Mouse (Mus musculus): ENCODE measurements around the gene Zfp617. TPM values are rescaled to one million over a fixed set of nuclear protein-coding genes. Genes with fewer than 3 reads are reported as not detected.

Gene Zfp617
- polyA plus RNA-seq, 1 experiment from 2014 or later: 37.8 TPM

- no peaks in the 10 kb centered on the region for H3K27me3 ChIP-seq
- peaks cover 10% of the 10 kb centered on the region for H3K36me3 ChIP-seq (replicated peaks)
- H3K9ac ChIP-seq: no peak overlapping the region
- H3K4me1 ChIP-seq: no peaks in the 10 kb centered on the region
- no peak for ATAC-seq (ENCODE audit: low FRiP score)
- peaks cover 14% of the 10 kb centered on the region; the same call in 1 of the 2 replicates for H3K9me3 ChIP-seq
- H3K27ac ChIP-seq: no peak overlapping the region
- H3K4me3 ChIP-seq (replicated peaks): no peak overlapping the region
- H3K4me2 ChIP-seq: no peak overlapping the region
Measured at GRCm38 (mm10) chr8:71960483-71960882, 52.0 kb downstream of the Zfp617 start.

GRCm38 (mm10) chr8:71961796-71962195 lies 53.4 kb downstream of the Zfp617 start:
- 92% methylated on average over 5 of the region's 5 CpGs for WGBS
- Histone ChIP-seq H3K9me3 (peaks cover 11% of the 10 kb centered on the region; the same call in 1 of the 2 replicates), H3K27me3 (no peaks in the 10 kb centered on the region), H3K4me3 (replicated peaks) (no peak overlapping the region), H3K36me3 (replicated peaks) (peaks cover 23% of the 10 kb centered on the region), H3K4me2 (no peak overlapping the region), H3K9ac (no peak overlapping the region), H3K27ac (no peak overlapping the region), H3K4me1 (no peaks in the 10 kb centered on the region)
- ATAC-seq (ENCODE audit: low FRiP score): no peak

DNA sequence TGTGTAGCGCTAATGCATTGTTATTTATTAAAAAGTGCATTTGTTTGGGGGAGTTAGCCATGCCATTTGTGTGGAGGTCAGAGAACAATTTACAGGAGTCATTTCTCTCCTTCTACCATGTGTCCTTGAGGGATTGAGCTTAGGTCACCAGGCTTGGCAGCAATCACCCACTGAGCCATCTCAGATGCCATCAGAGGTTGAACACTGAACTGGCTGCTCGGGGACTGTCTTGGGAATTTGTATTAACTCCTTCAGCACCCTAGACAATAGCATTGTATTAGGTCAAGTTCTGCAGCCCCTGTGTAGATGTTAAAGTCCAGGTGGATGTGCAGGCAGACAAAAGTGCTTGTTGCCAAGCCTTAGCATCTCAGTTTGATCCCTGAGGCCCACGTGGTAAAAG lies 55.6 kb downstream of the Zfp617 start:
- H3K27ac ChIP-seq: no peak overlapping the region
- no peak overlapping the region for H3K4me2 ChIP-seq
- WGBS: 95% methylated on average over 3 of the region's 3 CpGs
- no peak overlapping the region for H3K9ac ChIP-seq
- H3K4me3 ChIP-seq (replicated peaks): no peak overlapping the region
- H3K27me3 ChIP-seq: no peaks in the 10 kb centered on the region
- H3K4me1 ChIP-seq: no peaks in the 10 kb centered on the region
- ATAC-seq (ENCODE audit: low FRiP score): no peak
- H3K36me3 ChIP-seq (replicated peaks): peaks cover 46% of the 10 kb centered on the region
- peaks cover 13% of the 10 kb centered on the region for H3K9me3 ChIP-seq

DNA sequence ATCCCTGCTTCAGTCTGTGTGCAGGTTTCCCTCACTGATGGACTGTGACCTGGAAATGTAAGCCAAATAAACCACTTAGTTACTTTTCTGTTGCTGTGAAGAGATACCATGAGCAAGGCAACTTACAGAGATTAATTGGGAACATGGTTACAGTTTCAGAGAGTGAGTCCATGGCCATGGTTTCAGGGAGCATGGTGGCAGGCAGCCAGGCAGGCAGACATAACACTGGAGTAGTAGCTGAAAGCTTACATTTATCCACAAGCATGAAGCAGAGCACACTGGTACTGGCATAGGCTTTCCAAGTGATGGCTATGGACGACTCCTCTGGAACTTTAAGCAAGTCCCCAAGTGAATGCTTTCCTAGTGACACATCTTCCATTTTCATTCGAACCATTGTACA lies 56.7 kb downstream of the Zfp617 start:
- ATAC-seq (ENCODE audit: low FRiP score): no peak
- Histone ChIP-seq H3K4me2 (no peak overlapping the region), H3K36me3 (replicated peaks) (peaks cover 55% of the 10 kb centered on the region)

GRCm38 (mm10) chr8:71966411-71966810 lies 58.0 kb downstream of the Zfp617 start:
- Histone ChIP-seq H3K27me3 (no peaks in the 10 kb centered on the region), H3K36me3 (replicated peaks) (peaks cover 55% of the 10 kb centered on the region)

More for the DNA sequence above, 56.7 kb downstream of the Zfp617 start:
- 94% methylated on average over 2 of the region's 2 CpGs for WGBS
- Histone ChIP-seq H3K9me3 (peaks cover 13% of the 10 kb centered on the region), H3K4me1 (no peaks in the 10 kb centered on the region), H3K27ac (no peak overlapping the region), H3K27me3 (no peaks in the 10 kb centered on the region), H3K9ac (no peak overlapping the region), H3K4me3 (replicated peaks) (no peak overlapping the region)

DNA sequence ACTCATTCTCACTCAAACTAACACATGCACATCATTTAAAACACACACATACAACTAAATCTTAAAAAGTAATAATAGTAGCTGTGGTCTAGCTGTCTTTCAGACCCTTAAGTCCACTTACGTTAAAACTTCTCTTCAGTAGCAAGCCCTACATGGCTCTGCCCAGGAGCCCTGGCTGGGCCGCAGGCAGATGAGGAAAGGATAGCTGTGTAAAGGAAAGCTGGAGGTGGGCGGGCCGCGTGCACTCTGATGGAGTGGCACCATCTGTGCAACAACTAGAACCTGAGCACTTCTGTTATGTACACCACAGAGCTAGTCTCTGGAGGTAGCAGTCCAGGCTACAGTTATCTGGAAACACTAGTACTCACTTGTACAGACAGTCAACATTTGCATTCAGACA lies 58.8 kb downstream of the Zfp617 start:
- peaks cover 13% of the 10 kb centered on the region for H3K9me3 ChIP-seq
- H3K27me3 ChIP-seq: no peaks in the 10 kb centered on the region
- peaks cover 55% of the 10 kb centered on the region for H3K36me3 ChIP-seq (replicated peaks)
- 98% methylated on average over 5 of the region's 5 CpGs for WGBS
- no peak overlapping the region for H3K9ac ChIP-seq
- H3K4me2 ChIP-seq: no peak overlapping the region
- ATAC-seq (ENCODE audit: low FRiP score): no peak
- H3K4me3 ChIP-seq (replicated peaks): no peak overlapping the region
- no peak overlapping the region for H3K27ac ChIP-seq
- H3K4me1 ChIP-seq: no peaks in the 10 kb centered on the region

More at GRCm38 (mm10) chr8:71966411-71966810, 58.0 kb downstream of the Zfp617 start:
- Histone ChIP-seq H3K4me1 (no peaks in the 10 kb centered on the region), H3K27ac (no peak overlapping the region), H3K9me3 (peaks cover 13% of the 10 kb centered on the region), H3K9ac (no peak overlapping the region), H3K4me3 (replicated peaks) (no peak overlapping the region), H3K4me2 (no peak overlapping the region)
- no peak for ATAC-seq (ENCODE audit: low FRiP score)

DNA sequence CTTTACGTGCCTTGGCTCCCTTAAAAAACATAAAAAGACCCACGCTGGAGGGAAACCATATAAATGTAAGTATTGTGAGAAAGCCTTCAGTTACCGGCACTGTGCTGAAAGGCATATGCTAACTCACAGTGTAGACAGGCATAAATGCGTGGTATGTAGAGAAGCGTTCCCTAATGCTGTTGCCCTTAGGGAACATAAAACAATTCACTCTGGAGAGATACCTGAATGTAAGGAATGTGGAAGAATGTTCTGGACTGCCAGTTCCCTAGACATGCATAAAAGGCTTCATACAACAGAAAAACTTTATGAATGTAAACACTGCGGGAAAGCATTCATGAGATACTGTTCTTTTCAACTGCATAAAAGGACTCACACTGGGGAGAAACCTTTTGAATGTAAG lies 59.7 kb downstream of the Zfp617 start:
- no peak overlapping the region for H3K27ac ChIP-seq
- peaks cover 13% of the 10 kb centered on the region for H3K9me3 ChIP-seq
- H3K4me1 ChIP-seq: no peaks in the 10 kb centered on the region
- no peak for ATAC-seq (ENCODE audit: low FRiP score)
- peaks cover 55% of the 10 kb centered on the region for H3K36me3 ChIP-seq (replicated peaks)
- WGBS: 83% methylated on average over 6 of the region's 6 CpGs
- H3K27me3 ChIP-seq: no peaks in the 10 kb centered on the region
- no peak overlapping the region for H3K4me3 ChIP-seq (replicated peaks)
- no peak overlapping the region for H3K9ac ChIP-seq
- H3K4me2 ChIP-seq: no peak overlapping the region

- 87% methylated on average over 6 of the region's 6 CpGs for WGBS
- peaks cover 13% of the 10 kb centered on the region for H3K9me3 ChIP-seq
- H3K4me1 ChIP-seq: no peaks in the 10 kb centered on the region
- H3K4me3 ChIP-seq (replicated peaks): no peak overlapping the region
- H3K9ac ChIP-seq: no peak overlapping the region
- H3K4me2 ChIP-seq: no peak overlapping the region
- no peak for ATAC-seq (ENCODE audit: low FRiP score)
- no peak overlapping the region for H3K27ac ChIP-seq
- peaks cover 55% of the 10 kb centered on the region for H3K36me3 ChIP-seq (replicated peaks)
- no peaks in the 10 kb centered on the region for H3K27me3 ChIP-seq
Measured at GRCm38 (mm10) chr8:71968636-71969035, 60.2 kb downstream of the Zfp617 start.

GRCm38 (mm10) chr8:71971945-71972344 lies 63.5 kb downstream of the Zfp617 start:
- no peak for ATAC-seq (ENCODE audit: low FRiP score)
- Histone ChIP-seq H3K27ac (no peak overlapping the region), H3K4me2 (no peak overlapping the region), H3K9me3 (peaks cover 6% of the 10 kb centered on the region; the same call in 1 of the 2 replicates), H3K9ac (no peak overlapping the region), H3K27me3 (no peaks in the 10 kb centered on the region), H3K4me3 (replicated peaks) (no peak overlapping the region), H3K36me3 (replicated peaks) (peaks cover 31% of the 10 kb centered on the region), H3K4me1 (no peaks in the 10 kb centered on the region)
- WGBS: 72% methylated on average over 1 of the region's 1 CpGs

- Histone ChIP-seq H3K27ac (no peak overlapping the region), H3K4me1 (no peaks in the 10 kb centered on the region), H3K4me2 (no peak overlapping the region), H3K36me3 (replicated peaks) (peaks cover 8% of the 10 kb centered on the region), H3K9ac (no peak overlapping the region), H3K9me3 (no peaks in the 10 kb centered on the region), H3K27me3 (no peaks in the 10 kb centered on the region), H3K4me3 (replicated peaks) (no peak overlapping the region)
- WGBS: 82% methylated on average over 3 of the region's 3 CpGs
- no peak for ATAC-seq (ENCODE audit: low FRiP score)
Measured at GRCm38 (mm10) chr8:71974211-71974610, 65.8 kb downstream of the Zfp617 start.

DNA sequence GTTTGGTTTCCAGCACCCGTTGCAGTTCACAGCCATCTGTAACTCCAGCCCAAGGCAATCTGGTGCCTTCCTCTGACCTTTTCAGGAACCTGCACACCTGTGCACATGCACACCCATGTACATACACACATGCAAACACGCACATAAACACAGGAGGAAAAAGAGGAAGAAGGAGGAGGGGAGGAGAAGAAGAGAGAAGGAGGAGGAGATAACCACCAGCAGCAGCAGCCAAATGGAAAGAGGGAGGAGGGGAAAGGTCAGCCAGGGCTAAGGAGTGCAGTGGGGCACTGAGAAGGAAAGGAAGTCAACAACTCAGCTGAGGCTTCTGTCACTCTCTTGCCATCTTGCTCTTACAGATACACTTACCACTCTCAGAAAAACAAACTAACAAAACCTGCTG lies 72.6 kb downstream of the Zfp617 start:
- no peak for ATAC-seq (ENCODE audit: low FRiP score)
- H3K4me3 ChIP-seq (replicated peaks): no peak overlapping the region
- H3K9me3 ChIP-seq: no peaks in the 10 kb centered on the region
- WGBS: 76% methylated on average over 2 of the region's 2 CpGs
- H3K9ac ChIP-seq: no peak overlapping the region
- H3K4me1 ChIP-seq: no peaks in the 10 kb centered on the region
- H3K4me2 ChIP-seq: no peak overlapping the region
- H3K36me3 ChIP-seq (replicated peaks): no peaks in the 10 kb centered on the region
- no peak overlapping the region for H3K27ac ChIP-seq
- no peaks in the 10 kb centered on the region for H3K27me3 ChIP-seq

DNA sequence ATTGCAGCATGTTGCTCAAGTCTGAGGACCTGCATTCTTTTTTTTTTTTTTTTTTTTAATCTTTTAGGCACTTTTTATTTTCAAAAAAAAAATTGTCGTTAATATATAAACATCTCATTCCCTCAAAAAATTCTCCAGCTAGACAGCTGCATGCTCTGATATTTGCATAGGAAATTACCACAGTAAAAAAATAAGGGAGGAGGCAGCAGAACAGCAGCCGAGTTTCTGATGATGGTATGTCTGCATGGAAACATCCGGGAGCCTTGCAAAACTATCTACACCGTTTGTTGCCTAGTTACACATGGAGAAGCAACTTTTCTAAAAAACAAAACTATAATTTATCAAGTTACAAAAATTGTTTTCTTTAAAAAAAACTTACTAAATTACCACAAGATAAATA lies 73.0 kb downstream of the Zfp617 start:
- no peaks in the 10 kb centered on the region for H3K36me3 ChIP-seq (replicated peaks)
- no peaks in the 10 kb centered on the region for H3K27me3 ChIP-seq
- no peak overlapping the region for H3K4me2 ChIP-seq
- H3K9me3 ChIP-seq: no peaks in the 10 kb centered on the region
- no peak for ATAC-seq (ENCODE audit: low FRiP score)
- no peaks in the 10 kb centered on the region for H3K4me1 ChIP-seq
- no peak overlapping the region for H3K4me3 ChIP-seq (replicated peaks)
- WGBS: 93% methylated on average over 4 of the region's 4 CpGs
- no peak overlapping the region for H3K27ac ChIP-seq
- no peak overlapping the region for H3K9ac ChIP-seq

Measured in forebrain, embryonic 12.5 days (tissue).